Mouse (Mus musculus): ENCODE measurements around the gene Ms4a5. TPM values are rescaled to one million over a fixed set of nuclear protein-coding genes. Genes with fewer than 3 reads are reported as not detected.

The Ms4a5 gene
- total and polyA plus RNA-seq, 3 experiments: not detected

DNA sequence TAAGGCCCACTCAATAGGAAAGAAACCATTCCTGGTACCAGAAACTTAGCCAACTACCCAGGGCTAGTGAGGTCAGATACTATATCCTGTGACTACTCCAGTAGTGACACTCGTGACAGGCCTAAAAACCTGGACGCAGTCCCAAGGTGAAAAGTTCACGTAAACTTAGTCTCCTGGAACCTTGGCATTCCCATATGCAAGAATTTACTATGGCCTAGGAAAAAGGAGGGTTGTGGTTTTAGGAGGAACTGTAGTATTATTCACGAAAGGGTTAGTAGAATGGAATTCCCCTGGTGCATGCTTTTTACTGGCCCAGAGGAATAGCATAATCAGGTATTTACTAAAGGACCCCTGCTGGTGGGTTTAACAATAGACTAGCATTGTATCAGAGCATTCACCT lies 33.1 kb upstream of the Ms4a5 start:
- no peak for DNase-seq (ENCODE audit: low read depth, low spot score)
- H3K4me1 ChIP-seq (ENCODE audit: control insufficient read depth in 1 of 2, insufficient read depth in 2 of 2, low read length in 2 of 2): no peaks in the 10 kb centered on the region
- H3K27ac ChIP-seq (ENCODE audit: control insufficient read depth, low read depth, low read length): no peak overlapping the region
- no peak for TF ChIP-seq ZNF384 (IDR thresholded peaks at IDR 0.05; ENCODE audit: low read depth, low read length)
- no peak for TF ChIP-seq UBTF (IDR thresholded peaks at IDR 0.05; ENCODE audit: borderline replicate concordance, insufficient read depth, low read depth, low read length)
- TF ChIP-seq ZC3H11A (IDR thresholded peaks at IDR 0.05; ENCODE audit: low read depth, low read length): no peak
- TF ChIP-seq POLR2A (IDR thresholded peaks at IDR 0.05; ENCODE audit: control insufficient read depth in 1 of 2, insufficient read depth in 1 of 2, low read depth in 1 of 2, low read length in 2 of 2, poor library complexity in 1 of 2): no peak
- no peak for TF ChIP-seq MXI1 (IDR thresholded peaks at IDR 0.05; ENCODE audit: low read depth, low read length)
- no peak for TF ChIP-seq ZMIZ1 (IDR thresholded peaks at IDR 0.05; ENCODE audit: low read depth, low read length)
- no peak for TF ChIP-seq MAFK (IDR thresholded peaks at IDR 0.05; ENCODE audit: borderline replicate concordance, low read depth, low read length)
- H3K9me3 ChIP-seq (replicated peaks; ENCODE audit: insufficient read depth, low read length): no peaks in the 10 kb centered on the region
- H3K36me3 ChIP-seq (ENCODE audit: control insufficient read depth in 1 of 2, insufficient read depth in 2 of 2, low read length in 2 of 2): no peaks in the 10 kb centered on the region
- no peaks in the 10 kb centered on the region for H3K27me3 ChIP-seq (ENCODE audit: control insufficient read depth in 1 of 2, insufficient read depth in 2 of 2, low read length in 2 of 2)
- H3K79me2 ChIP-seq (ENCODE audit: control insufficient read depth, insufficient read depth, low read length, poor library complexity): no peaks in the 10 kb centered on the region
- no peak overlapping the region for H3K4me3 ChIP-seq (ENCODE audit: control insufficient read depth in 1 of 2, insufficient read depth in 1 of 2, low read depth in 2 of 2, low read length in 2 of 2)
- H3K9ac ChIP-seq (ENCODE audit: control insufficient read depth, low read depth, low read length, poor library complexity, severe bottlenecking): no peak overlapping the region

DNA sequence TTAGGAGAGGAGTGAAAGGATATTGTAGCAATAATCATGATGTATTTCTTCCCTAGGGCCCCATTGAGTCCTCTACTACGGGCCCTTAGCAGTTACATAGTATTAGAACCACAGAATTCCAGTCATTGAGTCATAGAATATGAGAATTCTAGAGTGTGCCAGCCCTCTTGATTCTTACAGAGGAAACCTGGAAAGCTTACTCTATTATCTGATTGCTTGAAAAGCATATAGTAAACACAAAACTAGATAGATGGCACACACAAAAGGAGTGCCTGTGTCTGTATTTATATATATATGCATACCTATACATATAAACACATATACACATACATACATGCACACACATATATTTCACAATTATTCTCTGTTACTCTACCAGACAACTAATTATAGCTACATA lies 30.7 kb upstream of the Ms4a5 start, which contains the start of gene Ms4a14:
Gene Ms4a14, minus strand, starts transcription at position 101 of the 400 bp plus-strand sequence.
- TF ChIP-seq JUND (IDR thresholded peaks at IDR 0.05; ENCODE audit: low read depth, low read length): no peak
- no peak for TF ChIP-seq MAX (IDR thresholded peaks at IDR 0.05; ENCODE audit: low read length)
- no peak for TF ChIP-seq POLR2AphosphoS5 (IDR thresholded peaks at IDR 0.05; ENCODE audit: borderline replicate concordance, low read depth, low read length)
- TF ChIP-seq HCFC1 (IDR thresholded peaks at IDR 0.05; ENCODE audit: low read depth, low read length): no peak
- no peak for TF ChIP-seq MYC (IDR thresholded peaks at IDR 0.05; ENCODE audit: low read depth, low read length)
- no peak for TF ChIP-seq E2F4 (IDR thresholded peaks at IDR 0.05; ENCODE audit: borderline replicate concordance, low read depth, low read length)
- no peak for TF ChIP-seq TCF12 (IDR thresholded peaks at IDR 0.05; ENCODE audit: low read depth, low read length)
- no peak for TF ChIP-seq EP300 (IDR thresholded peaks at IDR 0.05; ENCODE audit: low read depth in 1 of 2, low read length in 2 of 2)
- no peak for TF ChIP-seq NELFE (IDR thresholded peaks at IDR 0.05; ENCODE audit: low read depth, low read length)
- TF ChIP-seq GABPA (IDR thresholded peaks at IDR 0.05; ENCODE audit: low read depth, low read length): no peak
- TF ChIP-seq ZMIZ1 (IDR thresholded peaks at IDR 0.05; ENCODE audit: low read depth, low read length): no peak
- no peak for TF ChIP-seq SMC3 (IDR thresholded peaks at IDR 0.05; ENCODE audit: low read depth, low read length)
- no peak for TF ChIP-seq GATA1 (IDR thresholded peaks at IDR 0.05; ENCODE audit: low read depth, low read length)
- H3K79me2 ChIP-seq (ENCODE audit: control insufficient read depth, insufficient read depth, low read length, poor library complexity): no peaks in the 10 kb centered on the region
- H3K4me1 ChIP-seq (ENCODE audit: control insufficient read depth in 1 of 2, insufficient read depth in 2 of 2, low read length in 2 of 2): no peaks in the 10 kb centered on the region
- no peaks in the 10 kb centered on the region for H3K27me3 ChIP-seq (ENCODE audit: control insufficient read depth in 1 of 2, insufficient read depth in 2 of 2, low read length in 2 of 2)
- no peaks in the 10 kb centered on the region for H3K36me3 ChIP-seq (ENCODE audit: control insufficient read depth in 1 of 2, insufficient read depth in 2 of 2, low read length in 2 of 2)
- H3K4me3 ChIP-seq (ENCODE audit: control insufficient read depth in 1 of 2, insufficient read depth in 1 of 2, low read depth in 2 of 2, low read length in 2 of 2): no peak within 1 kb of the TSS
- H3K27ac ChIP-seq (ENCODE audit: control insufficient read depth, low read depth, low read length): no peak within 1 kb of the TSS
- no peaks in the 10 kb centered on the region for H3K9me3 ChIP-seq (replicated peaks; ENCODE audit: insufficient read depth, low read length)
- H3K9ac ChIP-seq (ENCODE audit: control insufficient read depth, low read depth, low read length, poor library complexity, severe bottlenecking): no peak within 1 kb of the TSS
- DNase-seq (ENCODE audit: low read depth, low spot score): no peak

All from MEL (cell line).